Mouse (Mus musculus): ENCODE measurements around the gene 5730507C01Rik. TPM values are rescaled to one million over a fixed set of nuclear protein-coding genes. Genes with fewer than 3 reads are reported as not detected.
"Not testable (repeated sequence)": the region's sequence is repeated elsewhere in the genome, so short reads cannot be mapped to it uniquely, and the experiment has no call there.

The 5730507C01Rik gene
- 1.6 and 2.2 TPM in 2 replicates for polyA plus RNA-seq (2014; fragmentation: Nextera tagmentation; extraction: Ambion mirVana)

DNA sequence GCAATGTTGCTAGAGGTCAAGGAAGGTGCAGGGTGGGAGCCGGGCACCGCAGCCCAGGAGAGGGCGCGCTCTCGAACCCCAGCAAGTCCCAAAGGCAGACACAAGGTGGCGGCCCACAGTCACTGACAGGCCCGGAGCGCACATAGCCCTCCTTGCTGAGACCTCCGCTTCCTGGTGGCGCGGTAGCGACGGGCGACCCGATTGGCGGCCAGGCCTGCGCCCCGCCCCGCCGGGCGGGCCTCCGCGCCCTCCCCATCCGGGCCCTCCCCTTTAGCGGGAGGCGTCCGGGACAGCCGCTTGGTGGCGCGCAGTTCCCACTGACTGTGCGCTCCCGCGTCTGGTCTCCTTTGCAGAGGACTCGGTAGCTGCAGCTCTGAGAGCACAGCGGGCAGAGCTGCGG lies at the start of gene 5730507C01Rik:
Gene 5730507C01Rik, plus strand, starts transcription at position 340 of the 400 bp plus-strand sequence.
- Histone ChIP-seq H3K36me3 (ENCODE audit: control insufficient read depth, insufficient read depth, low read length) (no peaks in the 10 kb centered on the region), H3K27me3 (ENCODE audit: control insufficient read depth, insufficient read depth, low read length) (no peaks in the 10 kb centered on the region), H3K4me2 (ENCODE audit: low read length) (peak within 1 kb of the TSS; percentile 22), H3K4me3 (replicated peaks; ENCODE audit: low read depth, low read length) (peak within 1 kb of the TSS; percentile 25), H3K9ac (replicated peaks; ENCODE audit: low read length) (no peak within 1 kb of the TSS), H3K4me1 (ENCODE audit: control insufficient read depth, insufficient read depth, low read length) (no peaks in the 10 kb centered on the region), H3K9me3 (ENCODE audit: control insufficient read depth, low read length) (0 out of 2 replicates have a peak, but pooled peaks cover 9% of the 10 kb centered on the region), H3K27ac (replicated peaks; ENCODE audit: low read depth, low read length) (no peak within 1 kb of the TSS)
- peak; percentile 46 for DNase-seq
- 7% methylated on average over 36 of the region's 36 CpGs for WGBS
- no peak for ATAC-seq (ENCODE audit: low FRiP score, low TSS enrichment)

DNA sequence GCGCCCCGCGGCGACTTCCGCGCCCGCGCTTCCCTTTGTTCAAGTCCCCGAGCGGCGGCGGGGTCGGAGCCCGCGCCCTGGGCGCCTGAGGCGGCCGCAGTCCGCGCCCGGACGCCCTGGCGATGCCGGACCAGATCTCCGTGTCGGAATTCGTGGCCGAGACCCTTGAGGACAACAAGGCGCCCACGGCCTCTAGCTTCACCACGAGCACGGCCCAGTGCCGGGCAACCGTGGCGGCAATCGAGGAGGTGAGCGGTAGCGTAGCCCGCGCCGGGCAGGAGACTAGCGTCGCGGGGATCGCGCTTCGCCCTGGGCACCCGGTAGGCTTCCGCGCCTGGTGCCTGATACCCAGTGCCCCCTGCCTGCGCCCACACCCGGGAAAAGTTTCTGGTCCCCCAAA lies 306 bp downstream of the 5730507C01Rik start:
- H3K4me2 ChIP-seq (ENCODE audit: low read length): peak overlapping the region; percentile 22
- not testable (repeated sequence) for H3K27ac ChIP-seq (replicated peaks; ENCODE audit: low read depth, low read length); DNase-seq; H3K27me3 ChIP-seq (ENCODE audit: control insufficient read depth, insufficient read depth, low read length); ATAC-seq (ENCODE audit: low FRiP score, low TSS enrichment); H3K9ac ChIP-seq (replicated peaks; ENCODE audit: low read length); H3K9me3 ChIP-seq (ENCODE audit: control insufficient read depth, low read length); H3K4me1 ChIP-seq (ENCODE audit: control insufficient read depth, insufficient read depth, low read length); H3K36me3 ChIP-seq (ENCODE audit: control insufficient read depth, insufficient read depth, low read length)
- WGBS: 6% methylated on average over 52 of the region's 52 CpGs
- peak overlapping the region; percentile 25 for H3K4me3 ChIP-seq (replicated peaks; ENCODE audit: low read depth, low read length)

DNA sequence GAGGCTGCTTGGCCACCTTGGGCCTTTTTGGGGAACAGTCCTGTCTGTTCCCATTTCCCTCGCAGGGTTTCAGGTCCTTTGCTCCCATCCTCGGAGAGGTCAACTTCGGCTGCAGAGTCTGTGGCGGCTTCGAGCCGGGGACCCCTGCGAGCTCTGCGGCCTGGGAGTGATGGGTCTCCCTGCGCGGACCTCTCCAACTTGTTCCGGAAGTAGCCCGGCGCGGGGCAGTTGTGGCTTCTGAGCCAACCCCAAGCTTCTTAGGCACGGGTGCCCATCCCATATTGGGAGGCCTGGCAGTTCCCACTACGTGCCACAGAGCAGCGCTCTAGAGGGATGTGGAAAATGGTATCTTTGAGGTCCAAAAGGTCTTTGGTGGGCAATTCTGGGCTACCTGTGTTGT lies 767 bp downstream of the 5730507C01Rik start:
- not testable (repeated sequence) for DNase-seq; H3K9me3 ChIP-seq (ENCODE audit: control insufficient read depth, low read length); H3K9ac ChIP-seq (replicated peaks; ENCODE audit: low read length); H3K27ac ChIP-seq (replicated peaks; ENCODE audit: low read depth, low read length); ATAC-seq (ENCODE audit: low FRiP score, low TSS enrichment); H3K4me3 ChIP-seq (replicated peaks; ENCODE audit: low read depth, low read length); H3K4me2 ChIP-seq (ENCODE audit: low read length); H3K27me3 ChIP-seq (ENCODE audit: control insufficient read depth, insufficient read depth, low read length); H3K4me1 ChIP-seq (ENCODE audit: control insufficient read depth, insufficient read depth, low read length); H3K36me3 ChIP-seq (ENCODE audit: control insufficient read depth, insufficient read depth, low read length)
- WGBS: 27% methylated on average over 17 of the region's 17 CpGs
